Mouse (Mus musculus): ENCODE results near the gene Akap6. TPM values are rescaled to one million over a fixed set of nuclear protein-coding genes. Genes with fewer than 3 reads are reported as not detected.

Gene Akap6
- polyA plus RNA-seq, 1 experiment from 2014 or later: 0.11 TPM

GRCm38 (mm10) chr12:53063003-53063402 lies 363.8 kb downstream of the Akap6 start:
- TF ChIP-seq CTCF (IDR thresholded peaks at IDR 0.05; ENCODE audit: low read depth): no peak
- H3K4me3 ChIP-seq (replicated peaks; ENCODE audit: low read depth, low read length): no peak overlapping the region
- DNase-seq (ENCODE audit: low spot score): no peak

DNA sequence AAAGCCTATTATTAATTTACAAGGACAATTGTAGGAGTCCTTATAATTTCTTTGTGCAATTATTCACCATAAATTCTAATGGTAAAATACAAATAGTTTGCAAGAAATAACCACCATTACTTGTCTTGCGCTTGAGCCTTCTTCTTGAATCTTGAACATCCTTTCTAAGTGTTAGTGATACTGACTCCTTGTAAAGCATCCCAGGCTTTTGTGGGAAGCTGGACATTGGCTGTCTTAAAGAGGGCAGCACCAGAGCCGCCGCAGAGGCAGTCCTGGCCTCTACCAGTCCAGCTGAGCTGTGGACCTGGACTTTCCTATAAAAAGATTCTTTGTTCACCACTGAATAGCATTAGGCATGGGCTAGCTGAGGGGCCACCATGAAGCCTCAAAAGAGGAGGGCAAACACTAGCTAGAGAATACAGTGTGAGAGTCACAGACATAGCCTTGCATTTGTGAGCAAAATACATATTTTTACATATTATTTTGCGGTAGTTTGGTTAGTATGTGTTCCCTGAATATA lies 365.1 kb downstream of the Akap6 start:
- H3K36me3 ChIP-seq (ENCODE audit: insufficient read depth, low read length): no peaks in the 10 kb centered on the region
- H3K27ac ChIP-seq: no peak overlapping the region
- H3K4me1 ChIP-seq (replicated peaks; ENCODE audit: insufficient read depth, low read length): no peaks in the 10 kb centered on the region
- ATAC-seq (replicated peaks; ENCODE audit: low FRiP score, low read depth) (no peak), DNase-seq (ENCODE audit: low spot score) (no peak)
- no peak overlapping the region for H3K4me2 ChIP-seq (ENCODE audit: low read length)
- no peak overlapping the region for H3K9ac ChIP-seq (ENCODE audit: low read depth, low read length)
- H3K27me3 ChIP-seq (ENCODE audit: insufficient read depth, low read length): no peaks in the 10 kb centered on the region
- no peak overlapping the region for H3K4me3 ChIP-seq (replicated peaks; ENCODE audit: low read depth, low read length)
- WGBS: 88% methylated on average over 4 of the region's 4 CpGs
- TF ChIP-seq CTCF (IDR thresholded peaks at IDR 0.05; ENCODE audit: low read depth): no peak
- H3K9me3 ChIP-seq (replicated peaks; ENCODE audit: low read length): no peaks in the 10 kb centered on the region

More at GRCm38 (mm10) chr12:53063003-53063402, 363.8 kb downstream of the Akap6 start:
- H3K36me3 ChIP-seq (ENCODE audit: insufficient read depth, low read length): no peaks in the 10 kb centered on the region
- WGBS: 60% methylated on average over 9 of the region's 9 CpGs
- ATAC-seq (replicated peaks; ENCODE audit: low FRiP score, low read depth): no peak
- H3K4me1 ChIP-seq (replicated peaks; ENCODE audit: insufficient read depth, low read length): no peaks in the 10 kb centered on the region
- H3K9ac ChIP-seq (ENCODE audit: low read depth, low read length): no peak overlapping the region
- no peak overlapping the region for H3K4me2 ChIP-seq (ENCODE audit: low read length)
- no peaks in the 10 kb centered on the region for H3K9me3 ChIP-seq (replicated peaks; ENCODE audit: low read length)
- H3K27ac ChIP-seq: no peak overlapping the region
- no peaks in the 10 kb centered on the region for H3K27me3 ChIP-seq (ENCODE audit: insufficient read depth, low read length)

DNA sequence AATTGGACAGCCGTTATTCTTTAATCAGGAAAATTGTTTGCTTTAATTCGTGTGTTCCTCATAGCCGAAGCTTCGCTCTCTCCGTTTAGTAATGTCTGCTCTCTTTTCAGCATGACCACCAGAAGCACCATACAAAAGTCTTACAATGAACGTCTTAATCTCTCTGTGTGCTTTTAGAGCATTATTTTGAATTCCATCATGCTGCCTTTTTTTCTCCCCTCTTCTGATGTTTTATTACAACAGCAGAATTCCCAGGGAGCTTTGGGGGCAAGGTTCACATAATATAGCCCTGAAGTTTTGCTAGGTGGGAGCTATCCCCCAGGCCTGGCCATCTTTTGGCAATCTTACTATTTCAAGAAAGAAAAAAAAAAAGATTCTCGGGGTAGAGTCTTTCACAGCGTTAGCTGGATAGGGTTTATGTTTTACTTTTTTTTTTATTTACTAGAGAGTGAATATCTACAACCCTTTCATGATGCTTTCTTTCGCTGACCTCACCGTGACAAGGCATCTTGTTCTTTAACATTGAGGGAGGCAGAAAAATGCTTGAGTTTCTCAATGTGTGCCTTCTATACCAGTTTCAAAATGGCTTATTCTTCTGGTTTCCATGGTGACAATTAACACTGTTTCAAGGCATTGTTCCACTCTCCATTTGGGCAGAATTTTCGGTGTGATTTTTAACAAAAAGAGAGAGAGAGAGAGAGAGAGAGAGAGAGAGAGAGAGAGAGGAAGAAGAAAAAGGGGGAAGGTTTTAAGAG lies 366.0 kb downstream of the Akap6 start:
- no peak overlapping the region for H3K4me2 ChIP-seq (ENCODE audit: low read length)
- no peak for TF ChIP-seq CTCF (IDR thresholded peaks at IDR 0.05; ENCODE audit: low read depth)
- DNase-seq (ENCODE audit: low spot score) (no peak), ATAC-seq (replicated peaks; ENCODE audit: low FRiP score, low read depth) (no peak)
- H3K9ac ChIP-seq (ENCODE audit: low read depth, low read length): no peak overlapping the region
- H3K36me3 ChIP-seq (ENCODE audit: insufficient read depth, low read length): no peaks in the 10 kb centered on the region
- H3K9me3 ChIP-seq (replicated peaks; ENCODE audit: low read length): no peaks in the 10 kb centered on the region
- H3K4me3 ChIP-seq (replicated peaks; ENCODE audit: low read depth, low read length): no peak overlapping the region
- WGBS: 77% methylated on average over 11 of the region's 11 CpGs
- H3K4me1 ChIP-seq (replicated peaks; ENCODE audit: insufficient read depth, low read length): no peaks in the 10 kb centered on the region
- no peak overlapping the region for H3K27ac ChIP-seq
- H3K27me3 ChIP-seq (ENCODE audit: insufficient read depth, low read length): no peaks in the 10 kb centered on the region

GRCm38 (mm10) chr12:53066321-53066720 lies 367.1 kb downstream of the Akap6 start:
- Histone ChIP-seq H3K4me3 (replicated peaks; ENCODE audit: low read depth, low read length) (no peak overlapping the region), H3K9me3 (replicated peaks; ENCODE audit: low read length) (no peaks in the 10 kb centered on the region), H3K27me3 (ENCODE audit: insufficient read depth, low read length) (no peaks in the 10 kb centered on the region), H3K4me2 (ENCODE audit: low read length) (no peak overlapping the region), H3K36me3 (ENCODE audit: insufficient read depth, low read length) (no peaks in the 10 kb centered on the region), H3K9ac (ENCODE audit: low read depth, low read length) (no peak overlapping the region), H3K4me1 (replicated peaks; ENCODE audit: insufficient read depth, low read length) (no peaks in the 10 kb centered on the region), H3K27ac (no peak overlapping the region)
- 87% methylated on average over 9 of the region's 9 CpGs for WGBS
- ATAC-seq (replicated peaks; ENCODE audit: low FRiP score, low read depth) (no peak), DNase-seq (ENCODE audit: low spot score) (no peak)
- TF ChIP-seq CTCF (IDR thresholded peaks at IDR 0.05; ENCODE audit: low read depth): no peak

- H3K9me3 ChIP-seq (replicated peaks; ENCODE audit: low read length): no peaks in the 10 kb centered on the region
- 87% methylated on average over 5 of the region's 5 CpGs for WGBS
- no peak for ATAC-seq (replicated peaks; ENCODE audit: low FRiP score, low read depth)
- DNase-seq (ENCODE audit: low spot score): no peak
- no peak for TF ChIP-seq CTCF (IDR thresholded peaks at IDR 0.05; ENCODE audit: low read depth)
- H3K36me3 ChIP-seq (ENCODE audit: insufficient read depth, low read length): no peaks in the 10 kb centered on the region
- H3K27me3 ChIP-seq (ENCODE audit: insufficient read depth, low read length): no peaks in the 10 kb centered on the region
- H3K4me3 ChIP-seq (replicated peaks; ENCODE audit: low read depth, low read length): no peak overlapping the region
- no peak overlapping the region for H3K27ac ChIP-seq
- H3K4me1 ChIP-seq (replicated peaks; ENCODE audit: insufficient read depth, low read length): no peaks in the 10 kb centered on the region
- H3K4me2 ChIP-seq (ENCODE audit: low read length): no peak overlapping the region
- no peak overlapping the region for H3K9ac ChIP-seq (ENCODE audit: low read depth, low read length)
Observed at GRCm38 (mm10) chr12:53070907-53071306, 371.7 kb downstream of the Akap6 start.

DNA sequence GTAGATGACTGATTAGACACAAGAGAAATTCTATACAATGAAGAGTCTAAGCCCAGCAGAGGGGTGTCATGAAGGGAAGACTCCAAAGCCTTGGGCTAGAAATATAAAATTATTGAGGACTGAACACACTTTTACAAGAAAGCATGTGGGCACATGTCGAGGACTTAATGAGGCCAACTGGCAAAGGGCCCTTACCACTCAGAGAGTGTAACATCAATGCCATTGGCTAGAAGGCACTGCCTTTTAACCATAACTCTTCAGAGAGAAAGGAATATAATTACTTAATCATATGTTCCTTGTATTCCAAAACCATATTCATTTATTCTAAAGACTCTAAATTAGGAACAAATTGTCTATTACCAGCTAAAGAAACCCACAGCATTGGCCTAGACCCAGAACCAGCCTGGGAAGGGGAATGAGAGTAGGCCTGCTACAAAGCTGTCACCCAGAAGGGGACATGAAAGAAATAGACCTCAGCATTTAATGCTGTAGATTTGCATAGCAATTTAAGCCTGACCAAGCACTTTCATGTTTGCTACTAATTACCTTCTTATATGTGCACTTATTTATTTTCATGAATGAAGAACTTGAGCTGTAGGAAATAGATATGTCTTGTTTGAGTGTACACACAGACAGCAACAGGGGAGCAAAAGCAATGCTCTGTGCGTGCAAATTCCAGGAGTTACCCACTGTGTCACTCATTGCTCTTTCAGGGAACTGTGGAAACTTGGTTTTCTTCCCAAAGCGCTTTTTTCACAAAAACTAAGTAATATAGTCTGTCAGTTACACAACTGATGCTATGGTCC lies 377.6 kb downstream of the Akap6 start:
- no peak overlapping the region for H3K4me2 ChIP-seq (ENCODE audit: low read length)
- no peaks in the 10 kb centered on the region for H3K9me3 ChIP-seq (replicated peaks; ENCODE audit: low read length)
- no peak for TF ChIP-seq CTCF (IDR thresholded peaks at IDR 0.05; ENCODE audit: low read depth)
- H3K4me1 ChIP-seq (replicated peaks; ENCODE audit: insufficient read depth, low read length): no peaks in the 10 kb centered on the region
- ATAC-seq (replicated peaks; ENCODE audit: low FRiP score, low read depth) (no peak), DNase-seq (ENCODE audit: low spot score) (no peak)
- no peaks in the 10 kb centered on the region for H3K27me3 ChIP-seq (ENCODE audit: insufficient read depth, low read length)
- no peaks in the 10 kb centered on the region for H3K36me3 ChIP-seq (ENCODE audit: insufficient read depth, low read length)
- 85% methylated on average over 3 of the region's 3 CpGs for WGBS
- no peak overlapping the region for H3K9ac ChIP-seq (ENCODE audit: low read depth, low read length)
- H3K4me3 ChIP-seq (replicated peaks; ENCODE audit: low read depth, low read length): no peak overlapping the region
- no peak overlapping the region for H3K27ac ChIP-seq
